Mouse (Mus musculus) MEL (cell line): ENCODE results near the gene Casp6. TPM values are rescaled to one million over a fixed set of nuclear protein-coding genes. Genes with fewer than 3 reads are reported as not detected.

Experiments
- DNase-seq: peaks from one replicate; pipeline ENCODE4 v3.0.0; 2011; ENCODE audit warnings: low read depth, low spot score
- H3K27ac ChIP-seq: 2 replicates; pipeline ENCODE4 v1.5.1; 2012; ENCODE audit warnings: low read depth, mild to moderate bottlenecking, control low read depth, low read length, moderate library complexity; ENCODE audit not compliant: control insufficient read depth
- H3K27me3 ChIP-seq, 2 experiments: fragments of 150-350 bp in 1 of 2; sonication (generic) in 1 of 2; 2 replicates each; pipeline ENCODE4 v1.6.1; 2012; ENCODE audit warnings: low read length in 2 of 2, mild to moderate bottlenecking in 2 of 2, improper control_type of control experiment in 1 of 2, moderate library complexity in 1 of 2; ENCODE audit not compliant: insufficient read depth in 2 of 2, control insufficient read depth in 1 of 2
- H3K36me3 ChIP-seq, 2 experiments: 2 replicates each; pipeline ENCODE4 v1.6.1; 2012 to 2014; ENCODE audit warnings: low read length in 2 of 2, improper control_type of control experiment in 1 of 2, inconsistent platforms in 1 of 2, mild to moderate bottlenecking in 1 of 2; ENCODE audit not compliant: insufficient read depth in 2 of 2, control insufficient read depth in 1 of 2
- H3K4me1 ChIP-seq, 2 experiments: fragments of 150-350 bp in 1 of 2; sonication (generic) in 1 of 2; 2 replicates each; pipeline ENCODE4 v1.6.1; 2012; ENCODE audit warnings: low read length in 2 of 2, improper control_type of control experiment in 1 of 2, mild to moderate bottlenecking in 1 of 2; ENCODE audit not compliant: insufficient read depth in 2 of 2, control insufficient read depth in 1 of 2
- H3K4me3 ChIP-seq, 2 experiments: fragments of 150-350 bp in 1 of 2; sonication (generic) in 1 of 2; 2 replicates each; pipeline ENCODE4 v1.5.1; 2012; ENCODE audit warnings: low read depth in 2 of 2, low read length in 2 of 2, mild to moderate bottlenecking in 2 of 2, moderate library complexity in 2 of 2, control low read depth in 1 of 2, improper control_type of control experiment in 1 of 2; ENCODE audit not compliant: control insufficient read depth in 1 of 2, insufficient read depth in 1 of 2
- H3K79me2 ChIP-seq: 2 replicates; pipeline ENCODE4 v1.6.1; 2012; ENCODE audit warnings: mild to moderate bottlenecking, low read length, moderate library complexity; ENCODE audit not compliant: control insufficient read depth, poor library complexity, insufficient read depth
- H3K9ac ChIP-seq: 2 replicates; pipeline ENCODE4 v1.6.1; 2012; ENCODE audit warnings: low read depth, mild to moderate bottlenecking, control low read depth, low read length, moderate library complexity; ENCODE audit not compliant: control insufficient read depth, poor library complexity, severe bottlenecking
- H3K9me3 ChIP-seq: fragments of 150-350 bp; sonication (generic); replicated peaks from 2 replicates; pipeline ENCODE4 v1.6.1; 2012; ENCODE audit warnings: mild to moderate bottlenecking, low read length, improper control_type of control experiment, moderate library complexity; ENCODE audit not compliant: insufficient read depth
- CHD1 ChIP-seq: IDR thresholded peaks from 2 replicates; pipeline ENCODE4 v1.6.1; 2012; ENCODE audit warnings: low read depth, mild to moderate bottlenecking, inconsistent platforms, low read length, improper control_type of control experiment
- CHD2 ChIP-seq: IDR thresholded peaks from 2 replicates; pipeline ENCODE4 v1.6.1; 2011; ENCODE audit warnings: low read length, improper control_type of control experiment
- ETS1 ChIP-seq: IDR thresholded peaks from 2 replicates; pipeline ENCODE4 v1.6.1; 2012; ENCODE audit warnings: low read depth, mild to moderate bottlenecking, inconsistent platforms, low read length, improper control_type of control experiment, moderate library complexity
- GABPA ChIP-seq: IDR thresholded peaks from 2 replicates; pipeline ENCODE4 v1.6.1; 2012; ENCODE audit warnings: low read depth, mild to moderate bottlenecking, inconsistent platforms, low read length, improper control_type of control experiment, moderate library complexity
- GATA1 ChIP-seq: IDR thresholded peaks from 2 replicates; pipeline ENCODE4 v1.6.1; 2011; ENCODE audit warnings: low read depth, low read length, improper control_type of control experiment
- HCFC1 ChIP-seq: IDR thresholded peaks from 2 replicates; pipeline ENCODE4 v1.6.1; 2012; ENCODE audit warnings: low read depth, mild to moderate bottlenecking, inconsistent platforms, low read length, improper control_type of control experiment, moderate library complexity
- JUND ChIP-seq: IDR thresholded peaks from 2 replicates; pipeline ENCODE4 v1.6.1; 2011; ENCODE audit warnings: low read depth, mild to moderate bottlenecking, improper control_type of control experiment, low read length
- KAT2A ChIP-seq: conservative IDR thresholded peaks from 2 replicates; pipeline ENCODE4 v1.6.1; 2012; ENCODE audit warnings: low read depth, low read length, improper control_type of control experiment, inconsistent platforms
- MYC ChIP-seq: IDR thresholded peaks from 2 replicates; pipeline ENCODE4 v1.6.1; 2011; ENCODE audit warnings: low read depth, mild to moderate bottlenecking, low read length, improper control_type of control experiment, moderate library complexity
- NELFE ChIP-seq: IDR thresholded peaks from 2 replicates; pipeline ENCODE4 v1.6.1; 2011; ENCODE audit warnings: low read depth, low read length, improper control_type of control experiment
- POLR2AphosphoS2 ChIP-seq: IDR thresholded peaks from 2 replicates; pipeline ENCODE4 v1.6.1; 2011; ENCODE audit warnings: low read length, improper control_type of control experiment
- RCOR1 ChIP-seq: IDR thresholded peaks from 2 replicates; pipeline ENCODE4 v1.6.1; 2012; ENCODE audit warnings: low read depth, mild to moderate bottlenecking, inconsistent platforms, low read length, improper control_type of control experiment
- SIN3A ChIP-seq: IDR thresholded peaks from 2 replicates; pipeline ENCODE4 v1.6.1; 2012; ENCODE audit warnings: low read length, improper control_type of control experiment, inconsistent platforms
- SMC3 ChIP-seq: IDR thresholded peaks from 2 replicates; pipeline ENCODE4 v1.6.1; 2011; ENCODE audit warnings: low read depth, low read length, improper control_type of control experiment
- TAL1 ChIP-seq: IDR thresholded peaks from 2 replicates; pipeline ENCODE4 v1.6.1; 2012; ENCODE audit warnings: mild to moderate bottlenecking, inconsistent platforms, low read length, moderate library complexity, mixed read lengths
- TCF12 ChIP-seq: IDR thresholded peaks from 2 replicates; pipeline ENCODE4 v1.6.1; 2014; ENCODE audit warnings: low read depth, mild to moderate bottlenecking, inconsistent platforms, low read length, improper control_type of control experiment, moderate library complexity
- USF2 ChIP-seq, 2 experiments: IDR thresholded peaks; 2 replicates each; pipeline ENCODE4 v1.6.1; 2011 to 2012; ENCODE audit warnings: improper control_type of control experiment in 2 of 2, low read length in 2 of 2, borderline replicate concordance in 1 of 2, inconsistent platforms in 1 of 2, low read depth in 1 of 2, mild to moderate bottlenecking in 1 of 2; ENCODE audit not compliant: insufficient read depth in 1 of 2
- ZMIZ1 ChIP-seq: IDR thresholded peaks from 2 replicates; pipeline ENCODE4 v1.6.1; 2012; ENCODE audit warnings: low read depth, mild to moderate bottlenecking, inconsistent platforms, low read length, improper control_type of control experiment, moderate library complexity
- polyA plus RNA-seq, 2 experiments: library from polyadenylated mRNA; stranded (reverse) in 1 of 2; unstranded in 1 of 2; fragments of >175 nt in 1 of 2; fragments of >200 nt in 1 of 2; gene quantifications; 2 replicates each; pipeline versions ENCODE4 v1.2.1 to v1.2.4; 2012; ENCODE audit warnings: low replicate concordance in 2 of 2, low read depth in 1 of 2; ENCODE audit not compliant: insufficient read length in 2 of 2, insufficient read depth in 1 of 2, missing spikeins in 1 of 2
- total RNA-seq: library from RNA; depleted of rRNA; stranded (reverse); fragments of 300-350 nt; gene quantifications from 2 replicates; pipeline ENCODE4 v1.2.3, GENCODE M21; 2012

Casp6 gene
- total and polyA plus RNA-seq, 3 experiments: 8.7 to 34.2 TPM; not detected in 1

- Histone ChIP-seq H3K79me2 (no peaks in the 10 kb centered on the region), H3K9ac (no peak overlapping the region), H3K36me3 (peaks cover 0 to 10% of the 10 kb centered on the region in 2 experiments; a peak in 2 of 4 replicates), H3K4me1 (peaks cover 0 to 12% of the 10 kb centered on the region in 2 experiments; a peak in 2 of 4 replicates), H3K4me3 (no peak overlapping the region), H3K27ac (no peak overlapping the region), H3K27me3 (no peaks in the 10 kb centered on the region), H3K9me3 (no peaks in the 10 kb centered on the region)
- no peak for TF ChIP-seq RCOR1
- no peak for TF ChIP-seq SMC3
- no peak for TF ChIP-seq ETS1
- TF ChIP-seq KAT2A: no peak
- TF ChIP-seq POLR2AphosphoS2: no peak
- no peak for TF ChIP-seq JUND
- TF ChIP-seq GATA1: no peak
- TF ChIP-seq CHD1: no peak
- no peak for DNase-seq
Observed at GRCm38 (mm10) chr3:129904381-129905132, 3.3 kb downstream of the Casp6 start.

GRCm38 (mm10) chr3:129912025-129912424 is 10.8 kb downstream of the Casp6 start:
- no peaks in the 10 kb centered on the region for H3K27me3 ChIP-seq
- no peak for DNase-seq
- H3K36me3 ChIP-seq: no peaks in the 10 kb centered on the region
- no peaks in the 10 kb centered on the region for H3K4me1 ChIP-seq
- no peaks in the 10 kb centered on the region for H3K9me3 ChIP-seq
- no peak overlapping the region for H3K9ac ChIP-seq
- H3K27ac ChIP-seq: no peak overlapping the region
- H3K79me2 ChIP-seq: no peaks in the 10 kb centered on the region
- TF ChIP-seq TCF12: no peak
- TF ChIP-seq SIN3A: no peak
- no peak for TF ChIP-seq MYC
- TF ChIP-seq USF2 (IDR thresholded peaks at IDR 0.05; ENCODE audit: borderline replicate concordance in 1 of 2, insufficient read depth in 1 of 2, low read depth in 1 of 2, low read length in 2 of 2): no peak
- TF ChIP-seq CHD1: no peak
- TF ChIP-seq HCFC1: no peak
- no peak for TF ChIP-seq GABPA
- TF ChIP-seq ZMIZ1: no peak
- no peak for TF ChIP-seq JUND
- TF ChIP-seq NELFE: no peak
- no peak for TF ChIP-seq TAL1
- TF ChIP-seq CHD2: no peak
- no peak overlapping the region for H3K4me3 ChIP-seq
